Mouse (Mus musculus) testis, postnatal 10 days (tissue): Measurements from ENCODE around the gene St8sia6.
A peak's percentile ranks its signal among the peaks of the same experiment; 100 is the strongest.

Experiments used
- DNase-seq: peaks from one replicate; pipeline ENCODE4 v3.0.0; 2021; ENCODE audit warnings: low spot score

Gene St8sia6

DNA sequence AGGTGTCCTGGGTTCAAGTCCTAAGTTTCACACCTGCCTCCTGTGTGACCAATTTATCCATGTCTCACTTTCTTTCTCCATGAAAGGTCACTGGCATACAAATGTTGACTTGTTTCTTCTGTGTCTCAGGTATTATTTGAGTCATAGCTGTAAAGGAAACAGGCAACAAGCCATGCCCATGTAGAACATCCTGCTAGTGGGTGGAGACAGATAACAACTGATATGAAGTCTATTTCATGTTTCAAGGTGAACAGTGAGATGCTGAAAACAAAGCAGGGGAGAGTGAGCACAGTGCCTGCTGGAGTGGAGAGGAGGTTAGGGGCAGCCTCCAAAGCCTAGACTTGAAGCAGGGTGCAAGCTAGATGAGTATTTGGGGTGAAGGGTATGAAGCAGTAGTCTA, 33.5 kb downstream of the St8sia6 start:
- DNase-seq = no peak

DNA sequence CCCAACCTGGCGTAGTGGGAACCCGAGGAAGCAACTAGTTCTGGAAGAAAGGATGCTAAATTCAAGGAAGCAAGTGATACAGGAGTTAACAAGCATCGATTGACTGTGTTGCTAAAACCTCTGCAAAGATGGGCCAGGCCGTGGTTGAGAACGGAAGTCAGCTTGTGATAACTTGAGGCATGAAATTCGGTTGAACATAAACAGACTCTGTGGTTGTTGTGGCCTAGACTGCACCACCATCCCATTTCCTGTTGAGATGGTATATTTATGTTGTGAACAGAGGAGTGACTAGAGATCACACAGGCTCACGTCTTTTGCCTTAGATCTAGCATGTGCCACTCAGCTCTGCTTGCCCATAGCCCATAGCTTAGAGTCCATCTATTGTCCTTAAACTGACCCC, 36.5 kb downstream of the St8sia6 start:
- DNase-seq = no peak

DNA sequence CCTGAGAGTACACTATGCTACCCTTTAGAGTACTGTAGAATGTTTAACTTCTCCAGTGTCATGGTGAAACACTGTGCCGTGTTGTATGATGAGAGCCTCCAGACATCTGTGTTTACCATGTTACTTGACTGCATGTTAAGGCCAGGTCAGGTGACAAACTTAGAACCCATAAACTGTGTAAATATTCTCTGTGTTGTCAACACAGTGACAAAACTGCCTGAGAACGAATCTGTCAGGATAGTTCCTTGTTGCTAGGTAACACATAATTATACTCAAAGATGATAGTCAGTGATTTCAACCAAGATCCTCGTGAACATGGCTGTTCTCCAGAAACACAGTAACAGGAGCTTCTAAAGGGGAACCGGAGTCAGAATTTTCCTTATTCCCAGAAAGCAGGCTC, 38.1 kb downstream of the St8sia6 start:
- DNase-seq = no peak

DNA sequence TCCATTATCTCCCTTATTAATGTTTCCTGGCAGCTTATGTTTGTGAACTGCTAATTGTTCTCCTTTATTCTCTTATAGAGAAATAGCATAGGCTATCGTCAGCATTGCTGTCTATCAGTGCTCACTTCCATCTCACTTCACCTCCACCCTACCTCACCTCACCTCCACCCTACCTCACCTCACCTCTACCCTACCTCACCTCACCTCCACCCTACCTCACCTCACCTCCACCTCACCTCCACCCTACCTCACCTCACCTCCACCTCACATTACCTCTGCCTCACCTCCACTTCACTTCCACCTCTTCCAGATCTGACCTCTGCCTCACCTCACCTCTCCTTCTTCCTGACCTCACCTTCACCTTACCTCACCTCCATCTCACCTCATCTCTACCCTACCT, 42.2 kb downstream of the St8sia6 start:
- DNase-seq = no peak

DNA sequence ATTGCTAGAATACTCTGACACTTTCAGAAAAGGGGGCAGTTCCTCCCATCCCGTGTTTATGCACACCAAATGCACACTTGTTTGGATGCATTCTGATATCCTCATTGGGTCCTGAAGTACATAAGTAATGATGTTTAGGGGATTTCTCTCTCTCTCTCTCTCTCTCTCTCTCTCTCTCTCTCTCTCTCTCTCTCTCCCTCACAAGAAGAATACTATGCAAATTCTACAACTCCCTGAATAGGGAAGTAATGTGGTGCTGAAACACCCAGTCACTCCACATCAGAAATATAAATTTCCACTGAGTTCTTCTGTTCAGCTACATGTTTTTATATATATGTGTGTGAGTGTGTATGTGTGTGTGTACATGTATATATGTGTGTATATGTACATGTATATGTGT, 43.1 kb downstream of the St8sia6 start:
- DNase-seq = no peak

DNA sequence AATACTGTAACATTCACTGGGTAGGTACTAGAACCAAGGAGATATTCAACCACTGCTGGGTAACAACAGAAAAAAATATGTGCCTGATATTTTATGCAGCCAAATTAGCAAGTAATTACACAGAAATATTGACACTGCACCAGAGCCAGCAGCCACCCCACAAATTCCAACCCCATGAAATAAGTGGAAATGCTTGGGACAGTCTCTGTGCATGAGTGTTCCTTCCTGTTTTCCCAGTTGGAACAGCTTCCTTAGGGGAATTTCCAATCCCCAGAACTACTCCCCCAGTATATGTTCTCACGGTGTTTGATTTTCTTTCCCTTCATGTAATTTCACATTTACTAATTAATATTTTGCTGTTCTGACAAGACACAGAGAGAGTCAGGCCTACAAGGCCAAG, 43.8 kb downstream of the St8sia6 start:
- no peak for DNase-seq

DNA sequence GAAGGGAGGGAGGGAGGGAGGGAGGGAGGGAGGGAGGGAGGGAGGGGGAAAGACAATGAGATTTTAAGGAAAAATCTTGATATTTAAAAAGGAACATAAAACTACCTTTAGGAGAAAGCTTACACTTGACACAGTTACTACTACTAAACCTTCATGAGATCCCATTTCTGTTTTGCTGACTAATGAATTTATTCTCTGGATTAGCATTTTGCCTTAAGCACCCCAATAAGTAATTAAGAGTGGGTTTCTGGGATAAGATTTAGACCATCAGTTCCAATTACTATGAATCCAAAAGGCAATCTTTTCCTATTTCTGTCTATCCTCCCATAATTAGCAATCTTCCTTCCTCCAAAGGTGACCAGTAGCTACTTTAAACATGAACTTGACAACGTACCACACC, 44.7 kb downstream of the St8sia6 start:
- no peak for DNase-seq

DNA sequence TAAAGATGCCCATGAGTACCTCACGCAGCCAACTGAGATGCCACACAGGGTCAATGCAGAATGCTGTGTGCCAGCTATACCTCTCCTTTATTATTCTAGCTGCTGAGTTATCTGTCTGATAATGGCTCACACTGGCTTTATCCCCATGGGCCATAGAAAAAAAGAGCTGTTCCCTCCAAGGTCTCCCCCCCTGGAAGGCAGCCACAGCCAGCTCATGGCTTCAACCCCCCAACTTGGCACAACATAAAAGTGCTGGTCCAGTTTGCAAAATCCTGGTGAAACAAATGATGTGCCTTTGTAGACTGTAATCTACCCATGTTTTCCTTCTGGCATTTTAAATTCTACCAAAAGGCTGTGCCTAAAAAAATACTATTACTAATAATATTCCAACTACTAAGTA, 46.3 kb downstream of the St8sia6 start:
- no peak for DNase-seq

DNA sequence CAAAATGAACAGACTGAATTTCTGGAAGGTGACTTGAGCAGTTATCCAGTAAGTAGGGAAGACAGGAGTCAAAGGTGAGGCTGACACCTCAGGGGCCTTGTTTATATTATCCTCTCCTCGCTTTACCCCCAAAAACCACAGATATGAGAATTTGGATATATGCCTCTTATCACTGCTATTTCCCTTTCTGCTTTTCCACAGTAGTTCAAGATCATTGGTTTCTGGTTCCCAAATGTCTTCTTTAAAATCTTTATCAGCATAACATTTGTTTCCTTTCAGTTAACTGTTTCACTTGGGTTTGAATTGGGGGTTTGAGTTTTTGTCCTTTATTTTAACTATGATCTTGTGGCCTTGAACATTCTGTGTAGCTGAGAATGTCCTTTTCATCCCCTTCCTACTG, 47.8 kb downstream of the St8sia6 start:
- no peak for DNase-seq

DNA sequence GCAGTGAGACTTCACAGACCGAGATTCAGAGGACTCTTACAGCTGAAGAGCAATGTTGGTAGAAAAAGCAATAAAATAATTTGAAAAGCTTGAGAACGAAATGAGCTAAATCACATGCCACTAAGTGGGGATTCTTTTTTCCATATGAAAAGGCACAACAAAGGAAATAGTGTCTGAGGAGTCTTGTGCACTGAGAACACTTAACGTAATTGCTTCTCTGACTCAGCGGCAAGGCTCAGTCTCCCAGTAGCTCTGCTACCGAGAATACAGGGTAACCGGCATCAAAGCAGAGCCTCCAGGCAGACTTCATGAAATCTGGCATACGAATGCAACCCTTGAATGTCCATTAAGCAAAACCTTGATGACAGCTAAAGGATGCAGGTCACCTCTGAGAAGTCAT, 55.2 kb downstream of the St8sia6 start:
- DNase-seq = no peak

DNA sequence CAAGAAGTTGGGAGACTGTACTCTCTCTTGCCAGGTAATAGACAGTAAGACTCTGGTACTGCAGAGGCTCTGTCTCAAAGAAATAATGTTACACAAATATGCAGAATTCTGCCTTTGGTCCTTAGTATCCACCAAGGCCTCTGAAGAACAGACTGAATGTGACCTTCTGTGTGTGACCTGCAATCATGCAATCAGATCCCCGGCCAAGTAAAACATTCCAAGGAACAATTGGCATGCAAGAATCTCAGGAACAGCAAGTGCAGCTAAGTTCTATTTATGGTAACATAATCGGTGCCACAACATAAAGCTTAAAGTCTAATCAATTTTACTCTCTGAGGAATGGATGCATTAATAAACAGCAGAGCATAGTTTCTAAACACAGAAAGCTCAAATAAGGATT, 66.0 kb downstream of the St8sia6 start:
- DNase-seq = no peak

DNA sequence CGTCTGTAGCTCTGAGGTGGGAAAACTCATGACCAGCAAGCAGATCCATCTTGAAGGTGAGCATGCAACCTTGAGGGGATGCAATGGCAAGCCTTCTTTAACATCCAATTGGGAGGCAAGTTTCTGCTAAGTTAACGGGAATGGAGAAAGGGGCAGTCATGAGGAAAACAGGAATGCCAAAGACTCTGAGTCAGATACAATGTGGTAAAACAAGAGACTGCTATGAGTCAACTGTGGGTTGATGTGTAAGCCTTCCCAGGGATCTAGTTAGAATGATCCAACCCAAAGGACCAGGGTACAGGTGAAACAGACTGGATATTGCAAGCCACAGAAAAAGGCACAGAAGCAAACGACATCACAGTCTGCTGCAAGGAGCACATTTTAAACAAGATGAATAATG, 68.3 kb downstream of the St8sia6 start:
- no peak for DNase-seq

DNA sequence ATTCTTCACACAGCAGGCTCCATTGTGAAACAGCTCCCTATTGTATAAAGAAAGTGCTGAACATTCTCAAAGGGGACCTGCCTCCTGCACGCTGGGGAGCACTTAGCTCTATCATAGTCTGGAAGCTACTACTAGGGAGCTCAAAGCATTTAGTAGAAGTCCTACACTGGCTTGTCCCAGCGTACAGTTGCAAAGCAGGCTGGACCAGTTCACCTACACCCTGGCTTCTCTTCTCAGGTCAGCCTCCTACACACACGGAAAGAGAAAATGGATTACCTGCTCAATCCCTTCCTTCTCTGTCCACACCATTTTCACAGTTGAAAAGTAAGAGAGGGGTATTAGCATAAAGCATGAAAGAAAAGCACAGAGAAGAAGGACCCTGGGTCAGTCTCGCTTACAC, 71.6 kb downstream of the St8sia6 start:
- no peak for DNase-seq

DNA sequence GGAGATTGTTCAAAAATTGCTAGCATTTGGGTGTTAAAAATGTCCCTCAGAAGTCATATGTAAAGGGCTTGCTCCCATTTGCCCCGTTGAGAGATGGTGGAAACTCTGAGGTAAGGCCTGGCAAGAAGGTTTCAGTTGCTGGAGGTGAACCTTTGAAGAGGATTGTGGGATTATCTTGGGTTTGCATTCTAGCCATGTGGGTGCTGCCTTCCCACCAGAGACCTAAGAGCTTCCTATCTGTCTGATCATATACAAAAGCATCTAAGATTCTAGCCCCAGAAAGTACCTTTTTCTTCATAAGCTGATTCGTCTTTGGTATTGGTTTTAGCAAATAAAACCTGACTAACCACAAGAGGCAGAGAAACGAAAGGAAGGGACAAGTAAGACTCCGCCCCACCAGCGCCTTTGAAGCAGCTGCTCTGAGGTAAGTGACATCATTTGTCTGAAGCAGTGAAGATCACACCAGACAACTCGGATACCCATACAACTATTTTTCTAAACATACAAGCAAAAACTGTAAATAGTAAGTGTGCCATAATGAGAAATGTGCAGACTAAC, 75.2 kb downstream of the St8sia6 start:
- DNase-seq = no peak

DNA sequence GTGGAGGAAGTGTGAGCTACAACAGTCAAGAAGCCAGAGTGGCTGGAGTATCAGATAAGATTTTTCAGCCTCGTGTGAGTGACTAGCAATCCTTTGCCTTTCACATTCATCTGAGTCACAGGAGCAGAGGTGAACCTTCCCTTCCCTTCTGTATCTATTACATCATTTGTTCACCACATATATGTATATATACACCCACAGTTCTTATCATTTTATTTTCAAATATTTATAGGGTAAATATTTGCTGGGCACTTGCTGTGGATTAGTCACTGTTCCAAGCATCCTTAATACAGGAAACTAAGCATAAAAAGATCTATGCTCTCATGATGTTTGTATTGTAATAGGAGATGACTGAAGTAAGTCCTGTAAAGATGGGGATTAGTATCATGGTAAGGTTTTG, 85.1 kb downstream of the St8sia6 start:
- DNase-seq = no peak

DNA sequence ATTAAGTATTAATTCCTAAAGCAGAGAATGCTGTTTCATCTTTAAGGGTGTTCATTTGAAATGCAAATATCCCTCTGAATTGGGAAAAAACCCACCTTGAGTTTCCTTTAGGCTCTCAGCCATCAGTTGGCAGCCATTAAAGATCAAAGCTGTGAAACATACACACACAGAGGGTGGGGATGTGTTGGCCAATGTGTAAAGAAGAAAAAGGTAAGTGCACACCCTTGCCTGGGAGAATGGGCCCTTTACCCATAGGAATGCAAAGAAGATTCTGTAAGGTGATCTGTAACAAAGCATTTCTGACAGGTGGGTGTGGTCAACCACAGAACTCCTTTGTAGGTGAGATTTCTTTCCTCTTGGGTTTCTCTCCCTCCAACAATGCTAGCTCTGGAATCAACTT, 96.3 kb downstream of the St8sia6 start:
- no peak for DNase-seq

DNA sequence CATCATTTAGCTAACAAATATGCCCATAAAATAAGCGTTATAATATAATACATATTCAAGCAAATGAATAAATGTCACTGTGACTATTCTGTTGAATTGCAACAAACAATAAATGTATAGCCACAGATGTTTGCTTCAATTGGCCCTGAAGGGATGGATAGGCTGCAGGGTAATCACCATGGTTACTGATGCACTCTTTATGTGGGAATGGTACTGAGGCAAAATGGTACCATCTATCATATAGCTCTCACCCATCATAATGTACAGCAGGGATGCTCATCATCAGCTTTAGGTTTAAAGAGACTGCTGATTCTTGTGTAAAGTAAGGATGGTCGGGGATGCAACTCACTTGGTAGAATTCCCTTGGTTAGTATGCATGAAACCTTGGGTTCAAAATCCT, 99.4 kb downstream of the St8sia6 start:
- DNase-seq = no peak

DNA sequence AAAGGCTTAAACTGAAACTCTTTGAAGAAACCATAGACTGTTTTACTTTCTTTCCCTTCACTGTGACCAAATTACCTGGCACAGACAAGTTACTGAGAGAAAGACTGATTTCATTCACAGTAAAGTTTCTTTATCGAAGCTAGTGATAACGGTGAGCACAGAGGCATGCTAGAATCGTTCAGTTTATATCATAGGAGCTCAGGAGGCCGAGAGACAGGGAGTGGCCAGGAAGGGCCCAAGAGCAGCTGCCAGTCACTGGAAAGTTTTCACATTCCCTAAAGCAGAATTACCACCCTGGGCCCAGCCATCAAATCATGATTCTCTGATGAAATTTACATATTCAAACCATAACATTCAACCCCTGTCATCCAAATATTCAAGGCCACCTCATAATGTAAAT, 109.5 kb downstream of the St8sia6 start:
- DNase-seq = no peak

DNA sequence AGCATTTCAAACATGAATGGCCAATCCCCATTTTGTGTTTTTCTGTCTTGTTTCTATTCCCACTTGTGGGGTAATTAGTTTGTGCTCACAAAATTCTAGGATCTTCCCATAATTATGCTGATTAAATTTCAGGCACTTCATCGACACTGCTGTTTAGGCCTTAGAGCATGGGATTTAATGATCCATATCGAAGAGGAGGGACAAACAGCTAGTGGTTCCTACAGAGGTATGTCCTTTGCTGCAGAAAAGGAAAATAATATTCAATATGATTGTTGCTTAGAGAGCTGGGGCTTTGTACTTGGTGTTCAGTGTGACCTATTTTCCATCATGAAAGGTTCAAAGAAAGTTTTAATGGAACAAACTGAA, 110.7 kb downstream of the St8sia6 start:
- DNase-seq = no peak

DNA sequence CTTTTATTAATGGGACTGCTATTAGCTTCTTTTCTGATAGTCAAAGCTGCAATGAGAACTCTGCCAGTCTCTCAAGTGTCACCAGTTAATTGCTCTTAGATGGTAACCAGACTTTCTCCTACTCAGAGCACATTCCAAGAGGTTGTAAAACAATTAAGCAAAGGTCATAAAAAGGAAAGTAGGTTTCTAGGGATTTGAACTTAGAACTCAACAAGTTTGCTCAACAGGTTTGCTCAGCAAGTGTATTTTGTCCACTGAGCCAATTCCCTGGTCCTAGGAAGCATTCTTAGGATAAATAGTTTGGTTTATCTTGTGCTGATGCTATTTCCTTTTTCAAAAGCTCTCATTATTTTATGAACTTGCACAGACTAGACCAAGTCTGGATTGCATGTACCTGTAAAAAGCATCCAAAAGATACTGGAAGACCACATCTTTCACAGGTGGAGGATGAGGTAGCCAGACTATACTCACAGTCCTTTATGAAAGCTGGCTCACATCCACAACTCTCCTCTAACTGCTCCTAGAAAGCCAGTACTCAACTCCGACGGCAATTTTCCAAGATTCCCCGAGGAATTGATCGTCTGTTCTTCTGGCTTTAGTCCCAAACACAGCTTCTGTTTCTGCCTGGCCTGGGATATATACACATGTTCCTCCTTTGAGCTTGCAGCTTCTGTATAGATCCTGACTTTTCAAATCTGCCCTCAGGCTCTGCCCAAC, 111.2 kb downstream of the St8sia6 start:
- DNase-seq = no peak

DNA sequence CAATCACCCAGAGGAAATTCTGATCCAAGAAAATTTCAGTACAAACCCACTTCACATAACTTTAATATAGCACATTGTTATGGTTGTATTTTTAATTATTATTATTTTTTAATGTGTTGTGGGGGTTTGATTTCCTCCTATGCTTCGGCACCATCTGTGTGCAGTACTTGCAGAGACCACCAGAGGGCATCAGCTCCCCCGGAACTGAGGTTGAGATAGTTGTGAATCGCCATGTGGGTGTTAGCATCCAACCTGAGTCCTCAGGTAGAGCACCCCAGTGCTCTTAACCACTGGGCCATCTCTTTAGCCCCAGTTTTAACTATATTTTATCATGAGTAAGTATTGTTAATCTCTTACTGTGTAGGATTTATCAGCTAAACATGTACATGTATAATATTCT, 120.9 kb downstream of the St8sia6 start:
- DNase-seq = peak; percentile 58

DNA sequence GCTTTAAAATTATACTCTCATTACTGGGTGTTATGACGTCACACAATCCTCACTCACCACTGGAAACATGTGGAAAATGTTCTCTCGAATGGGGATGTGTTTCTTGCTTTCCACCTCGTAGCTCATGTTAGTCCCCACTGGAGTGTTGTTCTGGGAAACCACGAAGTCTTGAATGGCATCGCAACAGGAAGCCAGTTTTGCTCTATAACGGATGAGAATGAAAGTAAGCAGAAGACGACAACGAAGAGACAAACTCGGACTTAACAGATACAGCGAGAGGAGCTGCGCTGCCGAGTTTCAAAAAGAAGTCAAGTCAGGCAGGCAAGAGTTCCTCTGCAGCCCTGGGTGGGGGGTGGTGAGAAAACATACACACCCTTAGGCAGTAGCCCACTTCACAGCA, 121.4 kb downstream of the St8sia6 start:
- no peak for DNase-seq

DNA sequence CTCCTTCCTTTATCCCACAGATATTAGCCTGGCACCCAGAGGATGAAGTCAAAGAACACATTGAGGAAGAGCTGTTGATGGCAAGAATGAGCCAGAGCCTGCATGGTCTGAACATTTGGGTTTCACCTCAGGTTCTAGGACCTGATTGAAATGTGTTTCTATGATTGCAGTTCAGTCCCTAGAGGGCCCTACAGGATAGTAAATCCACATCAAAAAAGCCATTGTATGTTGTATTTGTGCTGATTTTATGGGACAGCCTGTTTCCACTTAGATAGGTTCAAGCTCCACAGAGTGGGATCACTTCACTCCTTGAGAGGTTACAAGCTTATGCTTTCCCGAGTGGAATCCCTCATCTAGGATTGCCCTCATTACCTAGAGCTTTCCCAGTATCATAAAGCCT, 159.0 kb downstream of the St8sia6 start:
- DNase-seq = no peak

DNA sequence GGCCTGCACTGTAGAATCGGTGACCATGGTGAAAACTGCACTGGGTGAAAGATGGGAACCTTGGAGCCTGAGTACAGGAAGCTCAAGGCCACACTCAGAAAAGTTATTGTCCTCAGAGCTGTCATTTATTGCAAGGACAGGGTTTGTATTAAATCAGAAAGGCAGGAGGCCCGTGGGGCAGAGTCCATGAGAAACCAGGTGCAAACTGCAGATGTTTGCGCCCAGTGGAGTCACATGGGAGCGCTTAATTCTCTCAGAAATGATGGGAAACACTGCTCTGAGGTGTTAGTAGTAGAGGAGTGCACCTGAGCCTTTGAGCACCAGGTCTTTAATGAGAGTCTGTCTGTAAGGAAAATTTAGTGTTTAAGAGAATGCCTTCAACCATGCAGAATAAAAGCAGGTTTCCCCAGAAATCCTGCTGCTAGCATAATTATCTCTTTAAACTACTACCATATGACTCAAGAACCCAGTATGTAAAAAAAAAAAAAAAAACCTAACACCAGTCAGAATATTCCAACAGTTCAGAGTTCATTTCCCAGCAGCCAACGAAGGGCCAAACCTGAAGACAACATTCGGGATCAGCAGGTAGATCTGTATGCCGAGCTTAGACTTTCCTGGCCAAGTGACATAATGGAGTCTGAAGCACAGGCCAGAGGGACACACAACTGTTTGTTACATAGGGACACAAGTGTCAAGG, 163.6 kb downstream of the St8sia6 start:
- no peak for DNase-seq
